Mouse (Mus musculus): ENCODE measurements around the gene Adam20. TPM values are rescaled to one million over a fixed set of nuclear protein-coding genes. Genes with fewer than 3 reads are reported as not detected.

Gene Adam20
- total RNA-seq (2023) = not detected in 4 replicates

DNA sequence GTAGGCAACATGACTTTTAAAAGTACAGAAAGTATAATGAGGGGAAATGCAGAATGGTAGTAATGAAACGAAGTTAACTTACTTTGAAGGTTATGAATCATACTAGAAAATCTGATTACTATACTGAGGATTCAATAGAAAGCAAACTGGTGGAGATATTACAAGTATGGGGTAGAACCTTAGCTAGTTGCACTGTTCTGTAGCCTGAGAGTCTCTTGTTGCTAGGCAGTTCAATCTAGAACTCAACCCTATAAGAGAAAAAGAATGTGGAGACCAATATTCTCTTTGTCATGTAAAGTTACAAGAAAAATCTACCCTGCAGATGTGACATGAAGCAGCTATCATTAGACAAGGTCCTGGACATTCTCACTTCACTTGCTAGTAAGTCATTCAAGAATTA, at the start of gene Adam20:
Gene Adam20, plus strand, starts transcription at position 301 of the 400 bp plus-strand sequence.

DNA sequence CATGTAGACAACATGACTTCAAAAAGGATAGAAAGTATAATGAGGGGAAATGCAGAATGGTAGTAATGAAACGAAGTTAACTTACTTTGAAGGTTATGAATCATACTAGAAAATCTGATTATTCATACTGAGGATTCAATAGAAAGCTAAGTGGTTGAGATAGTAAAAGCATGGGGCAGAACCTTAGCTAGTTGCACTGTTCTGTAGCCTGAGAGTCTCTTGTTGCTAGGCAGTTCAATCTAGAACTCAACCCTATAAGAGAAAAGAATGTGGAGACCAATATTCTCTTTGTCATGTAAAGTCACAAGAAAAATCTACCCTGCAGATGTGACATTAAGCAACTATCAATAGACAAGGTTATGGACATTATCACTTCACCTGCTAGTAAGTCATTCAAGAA, 41.2 kb upstream of the Adam20 start, which contains the start of gene Adam25:
Gene Adam25, plus strand, starts transcription at position 301 of the 400 bp plus-strand sequence.

Other genes starting within 250 kb of the Adam20 start
- not detected in 4 replicates for gene Adam24, start 118.2 kb upstream of the Adam20 start, total RNA-seq (2023)
- gene Adam25, start 41.1 kb upstream of the Adam20 start, total RNA-seq (2023) = not detected in 4 replicates
- not detected in 4 replicates for gene Adam39, start 29.7 kb downstream of the Adam20 start, total RNA-seq (2023)